Mouse (Mus musculus) mesoderm, embryonic 11.5 days (tissue): ENCODE results near the gene Ces2b.
"Not testable (repeated sequence)": the region's sequence is repeated elsewhere in the genome, so short reads cannot be mapped to it uniquely, and the experiment has no call there.

Experiments used
- DNase-seq: peaks from one replicate; pipeline ENCODE4 v3.0.0-alpha.2; 2012; ENCODE audit warnings: low read depth, low spot score

Ces2b gene

GRCm38 (mm10) chr8:104831440-104831839, at the start of gene Ces2b:
Gene Ces2b, plus strand, starts transcription at chr8:104831572.
- DNase-seq, result no peak

GRCm38 (mm10) chr8:104787049-104787448, 44.3 kb upstream of the Ces2b start:
- DNase-seq, result no peak

- DNase-seq, result no peak
These were observed 42.4 kb upstream of the Ces2b start for GRCm38 (mm10) chr8:104788929-104789328.

GRCm38 (mm10) chr8:104789886-104790680, 41.3 kb upstream of the Ces2b start:
- peak; percentile 7 for DNase-seq

- no peak for DNase-seq
These were observed 32.0 kb upstream of the Ces2b start for GRCm38 (mm10) chr8:104799385-104799784.

GRCm38 (mm10) chr8:104806127-104806526, 25.2 kb upstream of the Ces2b start:
- no peak for DNase-seq

GRCm38 (mm10) chr8:104808542-104809413, 22.6 kb upstream of the Ces2b start:
- DNase-seq, result no peak

GRCm38 (mm10) chr8:104809436-104809835, 21.9 kb upstream of the Ces2b start:
- DNase-seq, result no peak

- DNase-seq, result no peak
These were observed 4.5 kb upstream of the Ces2b start for GRCm38 (mm10) chr8:104826912-104827311.

- DNase-seq, result no peak
These were observed 3.2 kb upstream of the Ces2b start for GRCm38 (mm10) chr8:104828221-104828620.

- DNase-seq, result no peak
These were observed 10.1 kb downstream of the Ces2b start for GRCm38 (mm10) chr8:104841360-104842078.

GRCm38 (mm10) chr8:104846831-104847230, 15.5 kb downstream of the Ces2b start, which contains the start of gene Ces2c:
Gene Ces2c, plus strand, starts transcription at chr8:104847068.
- no peak for DNase-seq

- no peak for DNase-seq
These were observed 16.5 kb downstream of the Ces2b start for GRCm38 (mm10) chr8:104847741-104848462.

GRCm38 (mm10) chr8:104866844-104867531, 35.6 kb downstream of the Ces2b start:
- not testable (repeated sequence) for DNase-seq

GRCm38 (mm10) chr8:104868876-104869275, 37.5 kb downstream of the Ces2b start:
- not testable (repeated sequence) for DNase-seq

- DNase-seq, result not testable (repeated sequence)
These were observed 55.0 kb downstream of the Ces2b start for GRCm38 (mm10) chr8:104886223-104886926.
